Comparison of ENCODE assay signal across 10 mouse cellular contexts in genomic region chr6:145770272-145771000, GRCm38 (mm10). TPM values are rescaled to one million over a fixed set of nuclear protein-coding genes. Genes with fewer than 3 reads are reported as not detected.
DNase-seq lines count a peak whose midpoint lies in the region; ATAC-seq and TF ChIP-seq lines count a peak whose summit lies in the region.
"Had no signal": no experiment of that assay in that cellular context is flagged by ENCODE, and none has a peak within 500 bp of the region (broad histone marks: within the 10 kb centered on the region; RNA-seq: fewer than 3 reads in every experiment).

No protein-coding gene starts in this region.

- ATAC-seq in kidney, embryonic 15.5 days (replicated peaks; ENCODE audit: low FRiP score) = 0 out of 2 replicates have a peak, but pooled peaks have one; percentile 29
- ATAC-seq in midbrain, embryonic 15.5 days (replicated peaks) = 0 out of 2 replicates have a peak, but pooled peaks have one; percentile 14
- ATAC-seq in midbrain, postnatal 0 days (ENCODE audit: low FRiP score) = no peak

- H3K27me3 ChIP-seq in kidney, embryonic 15.5 days = no peaks in the 10 kb centered on the region
- H3K27me3 ChIP-seq in midbrain, embryonic 15.5 days (replicated peaks) = no peaks in the 10 kb centered on the region
- no peaks in the 10 kb centered on the region for H3K27me3 ChIP-seq in midbrain, postnatal 0 days (ENCODE audit: insufficient read depth, low read length)

- H3K27ac ChIP-seq in gastrocnemius, adult 2 months = peak overlapping the region; percentile 82
- H3K27ac ChIP-seq in kidney, embryonic 15.5 days = peak overlapping the region; percentile 56
- no peak overlapping the region for H3K27ac ChIP-seq in midbrain, embryonic 15.5 days
- H3K27ac ChIP-seq in midbrain, postnatal 0 days (ENCODE audit: low read depth, low read length) = no peak overlapping the region

- no peak overlapping the region for H3K9ac ChIP-seq in kidney, embryonic 15.5 days
- no peak overlapping the region for H3K9ac ChIP-seq in midbrain, embryonic 15.5 days
- no peak overlapping the region for H3K9ac ChIP-seq in midbrain, postnatal 0 days (replicated peaks; ENCODE audit: low read length, poor library complexity, severe bottlenecking)

- H3K4me1 ChIP-seq in kidney, embryonic 15.5 days = peaks cover 16% of the 10 kb centered on the region
- H3K4me1 ChIP-seq in midbrain, embryonic 15.5 days = peaks cover 9% of the 10 kb centered on the region
- H3K4me1 ChIP-seq in midbrain, postnatal 0 days (ENCODE audit: insufficient read depth, low read length) = no peaks in the 10 kb centered on the region

- WGBS in kidney, embryonic 15.5 days = 50% methylated on average over 18 of the region's 18 CpGs
- WGBS in midbrain, embryonic 15.5 days = 31% methylated on average over 18 of the region's 18 CpGs
- WGBS in midbrain, postnatal 0 days = 37% methylated on average over 18 of the region's 18 CpGs

- intact Hi-C loops in gastrocnemius, adult 2 months (cut with DNase I) = no loop called here
- intact Hi-C loops in gastrocnemius, postnatal 14 days (cut with DNase I; ENCODE audit: low total_unique reads) = no loop called here

- TF ChIP-seq CTCF in gastrocnemius, adult 2 months (IDR thresholded peaks at IDR 0.05) = no peak
- no peak for TF ChIP-seq CTCF in midbrain, postnatal 0 days (IDR thresholded peaks at IDR 0.05)

- H3K36me3 ChIP-seq in kidney, embryonic 15.5 days = no peaks in the 10 kb centered on the region
- no peaks in the 10 kb centered on the region for H3K36me3 ChIP-seq in midbrain, embryonic 15.5 days (replicated peaks)
- no peaks in the 10 kb centered on the region for H3K36me3 ChIP-seq in midbrain, postnatal 0 days (ENCODE audit: insufficient read depth, low read length)

- no peak for DNase-seq in gastrocnemius, adult 2 months
- DNase-seq in gastrocnemius, postnatal 14 days = no peak
- DNase-seq in kidney, adult 11 months = no peak
- no peak for DNase-seq in midbrain, postnatal 0 days (ENCODE audit: low spot score)
- DNase-seq in retina, postnatal 1 day = peak; percentile 34
- DNase-seq in frontal cortex, postnatal 25 days (ENCODE audit: low spot score in 2 of 2) = no peak
- DNase-seq: adrenal gland, adult 2 months; kidney, adult 9 months had no signal

- H3K4me3 ChIP-seq in gastrocnemius, adult 2 months = peak overlapping the region; percentile 18
- no peak overlapping the region for H3K4me3 ChIP-seq in kidney, embryonic 15.5 days (replicated peaks)
- no peak overlapping the region for H3K4me3 ChIP-seq in midbrain, embryonic 15.5 days
- H3K4me3 ChIP-seq in midbrain, postnatal 0 days (ENCODE audit: low read depth, low read length) = no peak overlapping the region

- H3K9me3 ChIP-seq in kidney, embryonic 15.5 days (replicated peaks) = no peaks in the 10 kb centered on the region
- no peaks in the 10 kb centered on the region for H3K9me3 ChIP-seq in midbrain, embryonic 15.5 days
- no peaks in the 10 kb centered on the region for H3K9me3 ChIP-seq in midbrain, postnatal 0 days (ENCODE audit: low read length)

- no peak overlapping the region for H3K4me2 ChIP-seq in kidney, embryonic 15.5 days
- no peak overlapping the region for H3K4me2 ChIP-seq in midbrain, embryonic 15.5 days
- H3K4me2 ChIP-seq in midbrain, postnatal 0 days (ENCODE audit: low read depth, low read length, poor library complexity, severe bottlenecking) = no peak overlapping the region

RNA-seq across cellular contexts. Expression of gene Rassf8, which starts 23.9 kb away (rescaled TPM):
- total RNA-seq in gastrocnemius, adult 2 months (2021) = 10 to 100 TPM; 25.5 to 42.7 TPM
- total RNA-seq in gastrocnemius, postnatal 14 days (2021) = 10 to 100 TPM; 29.7 to 34.8 TPM
- 7.8 and 9.0 TPM in 2 replicates for polyA plus RNA-seq in kidney, embryonic 15.5 days (2015; fragmentation: Nextera tagmentation; extraction: Ambion mirVana)
- 4.6 and 5.5 TPM in 2 replicates for polyA plus RNA-seq in midbrain, embryonic 15.5 days (2015; fragmentation: Nextera tagmentation; extraction: Ambion mirVana)
- 15.4 and 16.3 TPM in 2 replicates for total RNA-seq in midbrain, postnatal 0 days (2014; rRNA removed)
- polyA plus RNA-seq in midbrain, postnatal 0 days (2015; fragmentation: Nextera tagmentation; extraction: Ambion mirVana) = 4.5 and 5.6 TPM in 2 replicates

Comparison
In these comparisons a context has a peak if more than half of its experiments do, and no peak if none do; other contexts are left out.
1. H3K27ac ChIP-seq: peak in gastrocnemius, adult 2 months (single experiment) and kidney, embryonic 15.5 days (single experiment); none in midbrain, embryonic 15.5 days (single experiment) and midbrain, postnatal 0 days (single experiment).